Mouse (Mus musculus) embryonic facial prominence, embryonic 14.5 days (tissue): ENCODE results near the gene Sort1. TPM values are rescaled to one million over a fixed set of nuclear protein-coding genes. Genes with fewer than 3 reads are reported as not detected.
A peak's percentile ranks its signal among the peaks of the same experiment; 100 is the strongest.

Experiments used
- ATAC-seq: fragments of 200-750 bp; cut with Nextera tagmentation; 2 replicates; pipeline ENCODE4 v1.8.0; 2017; ENCODE audit warnings: low read depth, moderate number of reproducible peaks, moderate TSS enrichment
- DNase-seq: peaks from one replicate; pipeline ENCODE4 v3.0.0-alpha.2; 2015; ENCODE audit warnings: low spot score
- H3K27ac ChIP-seq: fragments of 300-500 bp; sonication (generic); replicated peaks from 2 replicates; pipeline ENCODE4 v1.5.1; 2014; ENCODE audit warnings: low read depth, mild to moderate bottlenecking, low read length, moderate library complexity
- H3K27me3 ChIP-seq: fragments of 300-500 bp; sonication (generic); replicated peaks from 2 replicates; pipeline ENCODE4 v1.6.1; 2014; ENCODE audit warnings: low read length; ENCODE audit not compliant: control insufficient read depth, insufficient read depth
- H3K36me3 ChIP-seq: fragments of 300-500 bp; sonication (generic); 2 replicates; pipeline ENCODE4 v1.6.1; 2014; ENCODE audit warnings: low read length, mixed read lengths; ENCODE audit not compliant: control insufficient read depth, insufficient read depth
- H3K4me1 ChIP-seq: fragments of 300-500 bp; sonication (generic); 2 replicates; pipeline ENCODE4 v1.6.1; 2014; ENCODE audit warnings: antibody characterized with exemption, low read length; ENCODE audit not compliant: control insufficient read depth, insufficient read depth
- H3K4me2 ChIP-seq: fragments of 300-500 bp; sonication (generic); 2 replicates; pipeline ENCODE4 v1.6.1; 2014; ENCODE audit warnings: low read depth, mild to moderate bottlenecking, low read length, moderate library complexity, mixed read lengths
- H3K4me3 ChIP-seq: fragments of 300-500 bp; sonication (generic); 2 replicates; pipeline ENCODE4 v1.5.1; 2014; ENCODE audit warnings: low read depth, mild to moderate bottlenecking, low read length
- H3K9ac ChIP-seq: fragments of 300-500 bp; sonication (generic); 2 replicates; pipeline ENCODE4 v1.6.1; 2014; ENCODE audit warnings: low read depth, mild to moderate bottlenecking, low read length, moderate library complexity, mixed read lengths
- H3K9me3 ChIP-seq: fragments of 300-500 bp; sonication (generic); 2 replicates; pipeline ENCODE4 v1.6.1; 2016; ENCODE audit warnings: low read length; ENCODE audit not compliant: control insufficient read depth
- WGBS: fragments of 180-500 bp; shearing (Covaris S2); extraction: QIAGEN DNeasy Blood & Tissue Kit; methylation state at CpG from one replicate; pipeline ENCODE4 v1.1.7; 2014; 5-methylcytosine and 5-hydroxymethylcytosine counted together
- polyA plus RNA-seq: library from polyadenylated mRNA; unstranded; fragments of >200 nt; fragmentation: Nextera tagmentation; extraction: Ambion mirVana; gene quantifications from 2 replicates; pipeline ENCODE4 v1.2.1, GENCODE M21; 2014

The Sort1 gene
- polyA plus RNA-seq, 1 experiment from 2014 or later, result 18.0 TPM

DNA sequence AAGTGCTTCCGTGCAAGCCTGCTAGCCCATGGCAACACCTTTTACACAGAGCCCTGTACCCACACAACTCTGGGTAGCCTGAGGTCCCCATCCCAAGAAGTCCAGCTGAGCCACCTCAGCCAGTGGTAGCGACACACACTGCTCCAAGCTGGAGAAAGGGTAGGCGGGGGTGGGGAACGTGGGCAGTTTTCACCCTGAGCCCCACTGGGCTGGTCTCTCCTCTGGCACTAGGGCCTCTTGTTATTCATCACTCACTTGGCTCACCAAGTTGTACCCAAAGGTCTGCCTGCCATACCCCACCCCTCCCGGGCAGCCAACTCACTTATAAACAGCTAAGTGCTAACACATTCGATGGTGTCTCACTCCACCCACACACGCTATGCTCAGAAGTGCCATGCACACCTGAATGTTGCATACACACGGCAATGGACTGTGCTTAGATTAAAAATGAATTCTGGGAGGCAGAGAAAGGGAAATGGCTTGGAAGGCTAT lies 124.7 kb downstream of the Sort1 start:
- no peak for ATAC-seq
- no peak overlapping the region for H3K4me2 ChIP-seq
- no peaks in the 10 kb centered on the region for H3K27me3 ChIP-seq
- H3K4me3 ChIP-seq, result no peak overlapping the region
- no peak overlapping the region for H3K27ac ChIP-seq
- H3K9me3 ChIP-seq, result peaks cover 12% of the 10 kb centered on the region
- H3K9ac ChIP-seq, result no peak overlapping the region
- peaks cover 25% of the 10 kb centered on the region for H3K36me3 ChIP-seq
- no peak for DNase-seq
- 86% methylated on average over 8 of the region's 8 CpGs for whole genome bisulfite sequencing
- H3K4me1 ChIP-seq, result peaks cover 8% of the 10 kb centered on the region

- Histone ChIP-seq H3K4me3 (no peak overlapping the region), H3K4me2 (peak overlapping the region; percentile 43; the same call in 1 of the 2 replicates), H3K27me3 (no peaks in the 10 kb centered on the region), H3K36me3 (peaks cover 31% of the 10 kb centered on the region), H3K9me3 (peaks cover 23% of the 10 kb centered on the region), H3K4me1 (peaks cover 8% of the 10 kb centered on the region), H3K27ac (no peak overlapping the region), H3K9ac (peak overlapping the region; percentile 28; the same call in 1 of the 2 replicates)
- 59% methylated on average over 8 of the region's 8 CpGs for WGBS
- ATAC-seq, result no peak
- DNase-seq, result no peak
These were observed 125.9 kb downstream of the Sort1 start for GRCm38 (mm10) chr3:108409656-108410358.

DNA sequence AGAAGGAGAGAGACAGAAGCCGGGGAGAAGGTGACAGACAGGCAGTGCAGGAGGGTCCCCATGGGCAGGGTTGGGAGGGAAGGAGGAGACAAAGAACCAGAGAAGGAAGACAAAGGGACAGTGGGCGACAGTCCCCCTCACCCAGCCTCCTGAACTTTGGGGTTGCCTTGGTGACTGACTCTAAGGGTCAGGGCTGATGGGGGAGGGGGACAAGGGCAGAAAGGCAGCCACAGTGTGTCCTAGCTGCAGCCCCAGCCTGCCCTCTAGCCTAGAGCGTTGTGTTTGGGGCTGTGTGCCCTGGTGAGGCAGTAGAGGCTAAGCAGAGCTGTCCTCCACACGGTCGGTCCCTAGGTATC lies 126.5 kb downstream of the Sort1 start:
- no peak for DNase-seq
- Histone ChIP-seq H3K9me3 (peaks cover 23% of the 10 kb centered on the region), H3K4me2 (peak overlapping the region; percentile 43), H3K4me1 (peaks cover 12% of the 10 kb centered on the region), H3K36me3 (peaks cover 31% of the 10 kb centered on the region), H3K9ac (peak overlapping the region; percentile 28; the same call in 1 of the 2 replicates), H3K27me3 (0 out of 2 replicates have a peak, but pooled peaks cover 3% of the 10 kb centered on the region), H3K27ac (no peak overlapping the region), H3K4me3 (no peak overlapping the region)
- peak; percentile 16; the same call in 1 of the 2 replicates for ATAC-seq
- 33% methylated on average over 5 of the region's 5 CpGs for WGBS

Other genes starting within 250 kb of the Sort1 start
- gene Gstm4, start 239.2 kb upstream of the Sort1 start, polyA plus RNA-seq, result 14.1 and 14.2 TPM in 2 replicates
- 31.6 and 33.8 TPM in 2 replicates for gene Ampd2, start 197.4 kb upstream of the Sort1 start, polyA plus RNA-seq
- gene Gnat2, start 191.3 kb upstream of the Sort1 start, polyA plus RNA-seq, result 0.35 and 0.53 TPM in 2 replicates
- 157 and 172 TPM in 2 replicates for gene Gnai3, start 137.9 kb upstream of the Sort1 start, polyA plus RNA-seq
- gene Gpr61, start 129.2 kb upstream of the Sort1 start, polyA plus RNA-seq, result 0.42 and 0.45 TPM in 2 replicates
- 5.1 and 5.3 TPM in 2 replicates for gene Amigo1, start 97.7 kb upstream of the Sort1 start, polyA plus RNA-seq
- 1.9 and 2.7 TPM in 2 replicates for gene Cyb561d1, start 82.9 kb upstream of the Sort1 start, polyA plus RNA-seq
- gene Atxn7l2, start 73.1 kb upstream of the Sort1 start, polyA plus RNA-seq, result 15.6 and 20.2 TPM in 2 replicates
- gene Sypl2, start 57.4 kb upstream of the Sort1 start, polyA plus RNA-seq, result 6.8 and 11.4 TPM in 2 replicates
- gene Psma5, start 27.2 kb upstream of the Sort1 start, polyA plus RNA-seq, result 303 and 324 TPM in 2 replicates
- gene Mybphl, start 80.8 kb downstream of the Sort1 start, polyA plus RNA-seq, result not detected in 2 replicates
- 31.2 and 38.1 TPM in 2 replicates for gene Psrc1, start 99.8 kb downstream of the Sort1 start, polyA plus RNA-seq
- gene Celsr2, start 131.5 kb downstream of the Sort1 start, polyA plus RNA-seq, result 11.8 and 13.9 TPM in 2 replicates
- 111 and 125 TPM in 2 replicates for gene Sars, start 161.1 kb downstream of the Sort1 start, polyA plus RNA-seq